Mouse (Mus musculus) MEL (cell line): ENCODE data around the gene Als2cl. TPM values are rescaled to one million over a fixed set of nuclear protein-coding genes. Genes with fewer than 3 reads are reported as not detected.

Source experiments
- DNase-seq: peaks from one replicate; pipeline ENCODE4 v3.0.0; 2011; ENCODE audit warnings: low read depth, low spot score
- H3K27ac ChIP-seq: 2 replicates; pipeline ENCODE4 v1.5.1; 2012; ENCODE audit warnings: low read depth, mild to moderate bottlenecking, control low read depth, low read length, moderate library complexity; ENCODE audit not compliant: control insufficient read depth
- H3K27me3 ChIP-seq, 2 experiments: fragments of 150-350 bp in 1 of 2; sonication (generic) in 1 of 2; 2 replicates each; pipeline ENCODE4 v1.6.1; 2012; ENCODE audit warnings: low read length in 2 of 2, mild to moderate bottlenecking in 2 of 2, improper control_type of control experiment in 1 of 2, moderate library complexity in 1 of 2; ENCODE audit not compliant: insufficient read depth in 2 of 2, control insufficient read depth in 1 of 2
- H3K36me3 ChIP-seq, 2 experiments: 2 replicates each; pipeline ENCODE4 v1.6.1; 2012 to 2014; ENCODE audit warnings: low read length in 2 of 2, improper control_type of control experiment in 1 of 2, inconsistent platforms in 1 of 2, mild to moderate bottlenecking in 1 of 2; ENCODE audit not compliant: insufficient read depth in 2 of 2, control insufficient read depth in 1 of 2
- H3K4me1 ChIP-seq, 2 experiments: fragments of 150-350 bp in 1 of 2; sonication (generic) in 1 of 2; 2 replicates each; pipeline ENCODE4 v1.6.1; 2012; ENCODE audit warnings: low read length in 2 of 2, improper control_type of control experiment in 1 of 2, mild to moderate bottlenecking in 1 of 2; ENCODE audit not compliant: insufficient read depth in 2 of 2, control insufficient read depth in 1 of 2
- H3K4me3 ChIP-seq, 2 experiments: fragments of 150-350 bp in 1 of 2; sonication (generic) in 1 of 2; 2 replicates each; pipeline ENCODE4 v1.5.1; 2012; ENCODE audit warnings: low read depth in 2 of 2, low read length in 2 of 2, mild to moderate bottlenecking in 2 of 2, moderate library complexity in 2 of 2, control low read depth in 1 of 2, improper control_type of control experiment in 1 of 2; ENCODE audit not compliant: control insufficient read depth in 1 of 2, insufficient read depth in 1 of 2
- H3K79me2 ChIP-seq: 2 replicates; pipeline ENCODE4 v1.6.1; 2012; ENCODE audit warnings: mild to moderate bottlenecking, low read length, moderate library complexity; ENCODE audit not compliant: control insufficient read depth, poor library complexity, insufficient read depth
- H3K9ac ChIP-seq: 2 replicates; pipeline ENCODE4 v1.6.1; 2012; ENCODE audit warnings: low read depth, mild to moderate bottlenecking, control low read depth, low read length, moderate library complexity; ENCODE audit not compliant: control insufficient read depth, poor library complexity, severe bottlenecking
- H3K9me3 ChIP-seq: fragments of 150-350 bp; sonication (generic); replicated peaks from 2 replicates; pipeline ENCODE4 v1.6.1; 2012; ENCODE audit warnings: mild to moderate bottlenecking, low read length, improper control_type of control experiment, moderate library complexity; ENCODE audit not compliant: insufficient read depth
- BHLHE40 ChIP-seq: IDR thresholded peaks from 2 replicates; pipeline ENCODE4 v1.6.1; 2012; ENCODE audit warnings: low read depth, mild to moderate bottlenecking, inconsistent platforms, low read length, improper control_type of control experiment, borderline replicate concordance
- CHD2 ChIP-seq: IDR thresholded peaks from 2 replicates; pipeline ENCODE4 v1.6.1; 2011; ENCODE audit warnings: low read length, improper control_type of control experiment
- GABPA ChIP-seq: IDR thresholded peaks from 2 replicates; pipeline ENCODE4 v1.6.1; 2012; ENCODE audit warnings: low read depth, mild to moderate bottlenecking, inconsistent platforms, low read length, improper control_type of control experiment, moderate library complexity
- MAFK ChIP-seq: IDR thresholded peaks from 2 replicates; pipeline ENCODE4 v1.6.1; 2011; ENCODE audit warnings: low read depth, mild to moderate bottlenecking, low read length, improper control_type of control experiment, borderline replicate concordance
- MEF2A ChIP-seq: IDR thresholded peaks from 2 replicates; pipeline ENCODE4 v1.6.1; 2014; ENCODE audit warnings: low read depth, mild to moderate bottlenecking, inconsistent platforms, low read length, improper control_type of control experiment; ENCODE audit not compliant: poor library complexity, insufficient replicate concordance, severe bottlenecking; ENCODE audit errors: extremely low read depth
- MYB ChIP-seq: IDR thresholded peaks from 2 replicates; pipeline ENCODE4 v1.6.1; 2011; ENCODE audit warnings: mild to moderate bottlenecking, low read depth, low read length, improper control_type of control experiment
- POLR2A ChIP-seq, 2 experiments: IDR thresholded peaks; 2 replicates each; pipeline ENCODE4 v1.6.1; 2011 to 2012; ENCODE audit warnings: low read length in 2 of 2, mild to moderate bottlenecking in 2 of 2, control low read depth in 1 of 2, improper control_type of control experiment in 1 of 2, low read depth in 1 of 2, moderate library complexity in 1 of 2; ENCODE audit not compliant: control insufficient read depth in 1 of 2, insufficient read depth in 1 of 2, poor library complexity in 1 of 2
- TCF12 ChIP-seq: IDR thresholded peaks from 2 replicates; pipeline ENCODE4 v1.6.1; 2014; ENCODE audit warnings: low read depth, mild to moderate bottlenecking, inconsistent platforms, low read length, improper control_type of control experiment, moderate library complexity
- ZKSCAN1 ChIP-seq: IDR thresholded peaks from 2 replicates; pipeline ENCODE4 v1.6.1; 2012; ENCODE audit warnings: low read depth, mild to moderate bottlenecking, inconsistent platforms, low read length, improper control_type of control experiment, moderate library complexity
- ZMIZ1 ChIP-seq: IDR thresholded peaks from 2 replicates; pipeline ENCODE4 v1.6.1; 2012; ENCODE audit warnings: low read depth, mild to moderate bottlenecking, inconsistent platforms, low read length, improper control_type of control experiment, moderate library complexity
- ZNF384 ChIP-seq: IDR thresholded peaks from 2 replicates; pipeline ENCODE4 v1.6.1; 2012; ENCODE audit warnings: low read depth, mild to moderate bottlenecking, inconsistent platforms, low read length, improper control_type of control experiment
- polyA plus RNA-seq, 2 experiments: library from polyadenylated mRNA; stranded (reverse) in 1 of 2; unstranded in 1 of 2; fragments of >175 nt in 1 of 2; fragments of >200 nt in 1 of 2; gene quantifications; 2 replicates each; pipeline versions ENCODE4 v1.2.1 to v1.2.4; 2012; ENCODE audit warnings: low replicate concordance in 2 of 2, low read depth in 1 of 2; ENCODE audit not compliant: insufficient read length in 2 of 2, insufficient read depth in 1 of 2, missing spikeins in 1 of 2
- total RNA-seq: library from RNA; depleted of rRNA; stranded (reverse); fragments of 300-350 nt; gene quantifications from 2 replicates; pipeline ENCODE4 v1.2.3, GENCODE M21; 2012

Gene Als2cl
- total and polyA plus RNA-seq, 3 experiments = 0.21 TPM; not detected in 2

DNA sequence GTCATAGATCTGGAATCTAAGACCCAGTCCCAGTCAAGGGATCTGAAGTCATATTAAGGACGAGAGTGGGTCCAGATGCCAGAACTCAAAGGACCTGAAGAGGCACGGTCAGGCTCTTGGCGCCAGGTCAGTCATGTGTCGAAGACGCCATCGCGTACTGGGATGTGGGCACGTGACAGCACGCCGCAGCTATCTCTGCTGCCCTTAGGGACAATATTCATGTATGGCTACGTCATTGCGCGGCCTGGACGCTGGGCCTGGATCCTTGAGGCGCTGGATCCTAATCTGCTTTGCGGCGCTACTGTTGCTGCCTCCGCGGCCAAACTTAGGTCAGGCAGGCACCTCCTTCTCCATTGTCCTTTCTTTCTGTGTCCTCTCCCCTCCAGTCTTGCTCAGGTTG is 45.3 kb upstream of the Als2cl start, which contains the start of gene Prss45:
Gene Prss45, plus strand, starts transcription at position 178 of the 400 bp plus-strand sequence.
- Histone ChIP-seq H3K79me2 (no peaks in the 10 kb centered on the region), H3K9me3 (no peaks in the 10 kb centered on the region), H3K27ac (no peak within 1 kb of the TSS), H3K36me3 (no peaks in the 10 kb centered on the region), H3K4me3 (no peak within 1 kb of the TSS), H3K27me3 (no peaks in the 10 kb centered on the region), H3K4me1 (no peaks in the 10 kb centered on the region), H3K9ac (no peak within 1 kb of the TSS)
- no peak for DNase-seq
- TF ChIP-seq ZKSCAN1 (no peak), ZMIZ1 (no peak), MYB (no peak)

DNA sequence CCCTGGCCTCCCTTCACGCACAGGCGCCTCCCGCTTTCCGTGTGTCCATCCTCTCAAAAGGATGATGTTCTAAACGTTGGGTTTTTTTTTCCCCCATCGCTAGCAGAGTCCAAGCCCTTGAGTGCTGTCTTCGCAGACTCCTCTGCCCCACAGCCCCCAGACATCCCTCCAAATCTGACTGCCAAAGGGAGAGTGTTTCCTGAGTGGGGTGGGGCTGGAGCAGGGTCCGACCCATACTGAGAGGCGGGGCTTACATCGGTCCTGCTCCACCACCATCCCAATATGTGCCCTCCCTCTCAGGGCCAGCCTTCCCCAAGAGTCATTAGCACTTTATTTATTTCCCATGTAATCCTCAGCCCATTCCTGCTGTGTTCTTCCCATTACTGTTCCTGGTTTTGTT is 44.7 kb upstream of the Als2cl start:
- H3K79me2 ChIP-seq = no peaks in the 10 kb centered on the region
- H3K4me1 ChIP-seq = no peaks in the 10 kb centered on the region
- H3K9me3 ChIP-seq = no peaks in the 10 kb centered on the region
- no peak overlapping the region for H3K27ac ChIP-seq
- no peak for DNase-seq
- H3K4me3 ChIP-seq = no peak overlapping the region
- no peaks in the 10 kb centered on the region for H3K36me3 ChIP-seq
- no peak overlapping the region for H3K9ac ChIP-seq
- no peaks in the 10 kb centered on the region for H3K27me3 ChIP-seq
- TF ChIP-seq POLR2A (IDR thresholded peaks at IDR 0.05; ENCODE audit: control insufficient read depth in 1 of 2, insufficient read depth in 1 of 2, low read depth in 1 of 2, low read length in 2 of 2, poor library complexity in 1 of 2) (no peak), GABPA (no peak), MAFK (no peak), BHLHE40 (no peak), ZNF384 (no peak)

DNA sequence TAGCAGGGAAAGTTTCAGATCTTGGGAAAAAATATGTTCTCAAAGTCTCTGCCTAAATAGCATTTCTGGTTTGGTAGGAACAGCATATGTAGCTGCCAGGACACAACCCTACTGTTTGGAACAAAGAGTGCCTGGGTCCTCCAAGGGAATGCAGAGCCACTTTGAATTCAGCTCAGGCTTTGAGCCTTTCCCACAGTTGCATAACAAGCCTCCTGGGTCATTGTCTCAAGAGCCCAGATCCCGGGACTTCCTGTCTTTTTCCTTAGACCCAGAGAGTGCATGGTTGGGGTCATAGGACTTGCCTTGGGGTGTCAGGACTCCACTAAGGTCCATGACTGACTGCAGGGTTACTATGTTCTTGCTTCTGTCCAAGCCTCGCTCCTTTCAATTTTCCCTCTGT is 43.6 kb upstream of the Als2cl start:
- no peak for DNase-seq
- no peaks in the 10 kb centered on the region for H3K27me3 ChIP-seq
- H3K36me3 ChIP-seq = no peaks in the 10 kb centered on the region
- no peak overlapping the region for H3K4me3 ChIP-seq
- H3K79me2 ChIP-seq = no peaks in the 10 kb centered on the region
- H3K9me3 ChIP-seq = no peaks in the 10 kb centered on the region
- no peaks in the 10 kb centered on the region for H3K4me1 ChIP-seq
- TF ChIP-seq CHD2 (no peak), MEF2A (no peak), TCF12 (no peak), ZKSCAN1 (no peak), MAFK (no peak)
- TF ChIP-seq, all 39 proteins: peak for 0
- Histone ChIP-seq H3K9ac (no peak overlapping the region), H3K27ac (no peak overlapping the region)
